Mouse (Mus musculus) cerebellum, adult 2 months (tissue): ENCODE measurements around the gene Dhx16.

Source experiments
- CTCF ChIP-seq: fragments of 200-500 bp; IDR thresholded peaks from 2 replicates; pipeline ENCODE4 v1.5.1; 2011; ENCODE audit warnings: low read depth, mild to moderate bottlenecking, control low read depth, low read length, moderate library complexity, borderline replicate concordance; ENCODE audit not compliant: insufficient read depth
- POLR2A ChIP-seq: fragments of 200-500 bp; IDR thresholded peaks from 2 replicates; pipeline ENCODE4 v1.6.1; 2011; ENCODE audit warnings: low read length, control low read depth, borderline replicate concordance; ENCODE audit not compliant: insufficient read depth

DNA sequence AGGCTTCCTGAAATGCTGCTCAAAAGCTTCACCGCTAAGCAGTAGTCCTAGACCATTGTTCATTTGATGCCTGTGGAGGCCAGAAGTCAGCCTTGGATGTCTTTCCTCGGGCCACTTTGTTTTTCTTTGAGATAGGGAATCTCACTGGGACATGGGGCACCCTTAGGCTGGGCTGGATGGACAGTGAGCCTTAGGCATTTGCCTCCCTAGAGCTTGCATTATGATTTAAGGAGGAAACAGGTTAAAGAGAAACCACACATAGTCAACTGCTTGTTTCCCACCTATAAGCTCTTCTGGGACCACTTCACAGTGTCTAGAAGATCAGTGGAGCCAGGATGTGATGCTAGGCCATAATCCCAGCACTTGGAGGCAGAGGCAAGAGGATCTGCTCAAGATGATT lies 19.8 kb upstream of the Dhx16 start:
- TF ChIP-seq POLR2A (no peak), CTCF (no peak)
